Mouse (Mus musculus): ENCODE measurements at regions not wholly inside any gene's neighbourhood (a gene's known extent, or its start where the extent isn't known, plus 50 kb on each side); places are given as distances from the start of the nearest gene placed in this dataset.

DNA sequence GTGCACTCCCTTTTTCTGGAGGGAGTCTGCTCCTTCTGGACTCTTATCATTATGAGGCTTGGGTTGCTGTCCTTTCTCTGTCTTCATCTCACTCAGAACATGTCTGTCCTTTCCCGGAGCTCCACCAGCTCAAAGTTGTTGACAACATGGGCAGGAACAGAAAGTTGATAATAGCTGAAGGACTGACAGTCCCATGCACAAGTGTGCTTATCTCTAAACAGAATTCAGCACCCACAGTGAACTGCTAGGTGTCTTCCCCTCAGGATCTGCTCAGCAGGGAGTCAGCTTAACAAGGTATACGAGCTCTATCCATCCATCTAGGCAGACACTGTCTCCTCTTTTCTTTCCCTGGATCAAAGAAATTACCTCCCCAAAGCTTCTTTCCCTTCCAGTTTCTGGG is 89.2 kb upstream of the Rab11fip2 start:
- DNase-seq: no peak

DNA sequence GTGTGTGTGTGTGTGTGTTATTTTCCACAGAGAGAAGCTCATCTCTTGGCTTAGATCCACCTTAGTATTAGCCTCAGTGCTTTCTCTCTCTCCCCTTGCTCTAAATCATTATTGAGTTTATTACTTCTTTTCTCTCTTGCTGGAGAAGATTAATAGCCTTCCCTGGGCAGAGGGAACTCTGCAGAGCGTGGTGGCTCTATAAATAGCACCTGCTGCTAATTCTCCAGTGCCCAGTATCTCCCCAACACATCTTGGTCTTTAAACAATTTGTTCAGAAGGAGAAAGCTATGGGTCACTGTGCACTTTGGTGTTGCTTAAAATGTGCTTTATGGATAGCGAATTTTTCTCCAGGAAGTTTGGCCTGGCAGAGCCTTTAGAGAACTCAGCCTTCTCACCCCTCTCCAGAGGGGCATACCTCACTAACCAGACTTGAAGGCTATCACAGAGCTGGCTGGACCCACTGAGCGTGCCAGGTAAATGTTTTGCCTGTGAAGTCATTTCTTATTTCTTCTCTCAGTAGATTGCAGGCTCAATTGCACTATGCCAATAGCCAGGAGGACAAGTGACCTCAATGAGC is 86.8 kb upstream of the Rab11fip2 start:
- no peak for DNase-seq

DNA sequence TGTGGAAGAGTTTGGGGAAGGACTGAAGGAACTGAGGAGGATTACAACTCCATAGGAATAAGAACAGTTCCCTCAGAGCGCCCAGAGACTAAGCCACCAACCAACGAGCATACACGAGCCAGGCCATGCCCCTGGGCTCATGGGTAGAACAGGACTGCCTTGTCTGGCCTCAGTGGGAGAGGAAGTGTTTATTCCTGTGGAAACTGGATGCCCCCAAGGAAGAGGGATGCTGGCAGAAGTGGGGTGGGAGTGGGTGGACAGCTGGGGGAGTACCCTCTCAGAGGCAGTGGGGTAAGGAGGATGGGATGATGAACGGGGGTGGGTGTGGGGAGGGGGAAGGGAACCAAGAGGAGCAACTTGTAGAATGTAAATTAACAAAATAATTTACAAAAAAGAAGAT is 86.3 kb upstream of the Rab11fip2 start:
- no peak for DNase-seq

DNA sequence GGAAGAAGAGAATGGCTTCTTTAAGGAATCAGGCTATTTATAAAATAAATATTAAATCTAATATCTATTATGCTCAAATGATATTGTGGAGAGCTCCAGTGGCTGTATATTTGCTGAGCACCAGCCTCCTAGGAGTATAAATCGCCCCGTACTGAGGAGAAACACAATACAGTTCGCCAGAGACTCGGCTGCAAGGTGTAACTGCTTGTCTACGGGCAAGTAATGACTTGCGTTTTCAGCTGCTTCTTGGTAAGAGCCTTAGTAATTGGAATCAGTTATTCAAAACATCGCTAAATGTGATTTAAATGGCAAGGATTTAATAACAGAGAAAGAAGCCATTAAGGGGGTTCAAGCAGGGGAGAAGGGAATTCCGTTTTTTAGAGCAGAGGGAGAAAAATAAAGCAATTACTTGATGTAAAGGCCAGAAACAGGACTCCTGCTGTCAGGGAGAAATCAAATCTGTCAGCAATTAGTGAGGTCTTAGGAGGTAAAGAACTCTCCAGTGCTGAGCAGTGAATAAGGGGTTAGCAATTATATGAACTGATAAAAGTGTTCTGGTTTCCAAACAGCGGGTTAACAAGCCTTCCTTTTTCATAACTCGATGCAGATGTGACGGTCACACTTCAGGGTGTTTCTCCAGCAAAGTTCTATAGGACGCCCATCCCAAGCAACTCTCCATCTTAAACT is 72.3 kb upstream of the Rab11fip2 start:
- DNase-seq: no peak

DNA sequence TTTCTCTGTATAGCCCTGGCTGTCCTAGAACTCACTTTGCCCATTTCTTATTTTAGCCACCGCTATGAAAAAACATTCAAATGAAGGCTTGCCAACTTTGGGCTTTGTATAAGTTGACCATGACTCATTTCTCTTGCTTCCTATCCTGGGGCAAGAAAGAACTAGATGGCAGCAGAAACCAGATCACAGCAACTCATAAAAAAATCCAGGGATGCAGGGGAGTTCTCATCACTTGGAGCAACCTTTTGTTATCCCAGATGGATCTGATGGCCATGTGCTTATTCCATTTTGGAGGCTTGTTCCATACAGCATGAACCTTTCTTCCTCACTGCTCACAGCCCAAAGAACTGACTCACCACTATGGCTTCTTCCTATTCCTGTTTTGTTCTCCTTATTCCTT is 52.1 kb upstream of the Rab11fip2 start:
- DNase-seq: no peak

Data from gastrocnemius, postnatal 25 days (tissue).